14 mouse cellular contexts compared by ENCODE assay signal in the genomic region with DNA sequence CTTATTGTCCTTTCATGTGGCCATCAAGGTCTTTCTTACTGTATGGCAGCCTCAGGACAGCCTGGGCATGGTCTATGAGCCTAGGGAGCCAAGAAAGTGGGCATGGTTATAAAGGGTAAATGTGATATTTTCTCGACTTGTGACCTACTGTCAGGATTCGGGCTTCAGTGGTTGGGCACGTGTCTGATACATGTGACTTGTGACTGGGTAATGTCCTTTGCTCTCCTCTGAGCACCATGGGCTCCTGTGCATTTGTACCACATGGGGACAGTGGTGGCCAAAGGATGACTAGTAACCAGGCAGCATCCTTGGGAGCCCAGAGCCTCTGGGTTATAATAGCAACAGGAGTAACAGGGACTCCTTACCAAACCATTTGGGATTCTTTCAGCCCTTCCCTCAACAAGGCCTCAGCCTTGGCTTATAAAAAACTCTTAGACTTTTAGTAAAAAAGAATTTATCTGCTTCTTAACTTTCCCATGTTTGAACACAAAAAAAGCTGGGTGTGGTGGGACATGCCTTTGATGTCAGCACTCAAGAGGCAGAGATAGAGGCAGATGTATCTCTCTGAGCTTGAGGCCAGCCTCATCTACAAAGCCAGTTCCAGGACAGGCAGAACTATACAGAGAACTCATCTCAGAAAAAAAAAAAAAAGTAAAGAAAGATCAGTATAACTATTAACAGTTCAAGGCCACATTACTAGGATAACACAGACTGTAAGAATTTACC. TPM values are rescaled to one million over a fixed set of nuclear protein-coding genes. Genes with fewer than 3 reads are reported as not detected.
DNase-seq lines count a peak whose midpoint lies in the region.
"Had no signal": no experiment of that assay in that cellular context is flagged by ENCODE, and none has a peak within 500 bp of the region (broad histone marks: within the 10 kb centered on the region; RNA-seq: fewer than 3 reads in every experiment).

No protein-coding gene starts in this region.

- H3K27ac ChIP-seq in brown adipose tissue, adult 24 weeks (replicated peaks; ENCODE audit: low read depth, low read length) = peak overlapping the region; percentile 67
- H3K27ac ChIP-seq: embryonic facial prominence, embryonic 10.5 days; heart, embryonic 13.5 days; hindbrain, embryonic 14.5 days; neural tube, embryonic 13.5 days had no signal

- intact Hi-C loops in heart, postnatal 25 days (cut with DNase I) = no loop called here

- peaks cover 11% of the 10 kb centered on the region for H3K4me1 ChIP-seq in brown adipose tissue, adult 24 weeks (ENCODE audit: control insufficient read depth, insufficient read depth, insufficient read length, low read length)
- H3K4me1 ChIP-seq: embryonic facial prominence, embryonic 10.5 days; neural tube, embryonic 13.5 days had no signal

- peak; percentile 89 for DNase-seq in heart, adult 11 months
- no peak for DNase-seq in heart, postnatal 25 days (ENCODE audit: low spot score)
- DNase-seq in lung, postnatal 36 days = peak; percentile 13
- DNase-seq in lung, postnatal 14 days = no peak
- DNase-seq in skeletal muscle tissue, adult 2 months (ENCODE audit: low read depth, low spot score) = peak; percentile 24
- no peak for DNase-seq in layer of hippocampus, adult 8-10 months (ENCODE audit: low spot score in 2 of 2)
- DNase-seq in ovary, adult 18-20 months (ENCODE audit: low spot score) = no peak
- DNase-seq: gastrocnemius, postnatal 36 days; layer of hippocampus, postnatal 36 days had no signal

- H3K4me3 ChIP-seq in brown adipose tissue, adult 24 weeks (ENCODE audit: insufficient read depth, low read depth, low read length) = no peak overlapping the region
- H3K4me3 ChIP-seq: embryonic facial prominence, embryonic 10.5 days; heart, embryonic 13.5 days; neural tube, embryonic 13.5 days had no signal

RNA-seq across cellular contexts. Expression of a gene that starts 56.7 kb away (rescaled TPM):
- total RNA-seq in heart, postnatal 25 days (2021) = 10 to 100 TPM; 43.8 to 63.8 TPM
- polyA plus RNA-seq in brown adipose tissue, adult 24 weeks (2012; ENCODE audit: insufficient read depth, insufficient read length, missing spikeins) = 13.6 and 24.0 TPM in 2 replicates
- total RNA-seq in layer of hippocampus, adult 8-10 months (2022) = 100 to 1,000 TPM; 169 to 188 (median 176) TPM

Comparison
In these comparisons a context has a peak if more than half of its experiments do, and no peak if none do; other contexts are left out.
1. DNase-seq: peak in heart, adult 11 months (single experiment), lung, postnatal 36 days (single experiment) and skeletal muscle tissue, adult 2 months (single experiment); none in heart, postnatal 25 days (single experiment), lung, postnatal 14 days (single experiment), layer of hippocampus, adult 8-10 months (0 of 2) and ovary, adult 18-20 months (single experiment).